Mouse (Mus musculus) layer of hippocampus, postnatal 36 days (tissue): ENCODE measurements around the gene Acap1. TPM values are rescaled to one million over a fixed set of nuclear protein-coding genes. Genes with fewer than 3 reads are reported as not detected.
A peak's percentile ranks its signal among the peaks of the same experiment; 100 is the strongest.
"Not testable (repeated sequence)": the region's sequence is repeated elsewhere in the genome, so short reads cannot be mapped to it uniquely, and the experiment has no call there.

Experiments
- DNase-seq, 2 experiments: peaks; one replicate each; pipeline ENCODE4 v3.0.0; 2022
- total RNA-seq, 2 experiments: library from RNA; stranded (reverse); gene quantifications; 2 replicates each; pipeline ENCODE4 v1.2.3; 2021

Gene Acap1
- total RNA-seq, 2 experiments from 2014 or later: not detected

GRCm38 (mm10) chr11:69921114-69922011 lies 26.0 kb upstream of the Acap1 start, which contains the start of gene Eif5a:
Eif5a (minus strand) TSS chr11:69921958.
- DNase-seq: peak; percentile 100

GRCm38 (mm10) chr11:69920266-69921031 lies 25.1 kb upstream of the Acap1 start:
- peak; percentile 23 to 40 for DNase-seq

- DNase-seq: peak; percentile 40 to 46
Observed at GRCm38 (mm10) chr11:69919661-69920265, 24.4 kb upstream of the Acap1 start.

GRCm38 (mm10) chr11:69919053-69919452 lies 23.7 kb upstream of the Acap1 start:
- DNase-seq: no peak

GRCm38 (mm10) chr11:69918118-69918517 lies 22.8 kb upstream of the Acap1 start:
- no peak for DNase-seq

- DNase-seq: no peak
Observed at GRCm38 (mm10) chr11:69917379-69917948, 22.1 kb upstream of the Acap1 start.

- DNase-seq: not testable (repeated sequence)
Observed at GRCm38 (mm10) chr11:69916652-69917378, 21.5 kb upstream of the Acap1 start.

GRCm38 (mm10) chr11:69915667-69916627 lies 20.6 kb upstream of the Acap1 start:
- no peak for DNase-seq

- no peak for DNase-seq
Observed at GRCm38 (mm10) chr11:69914917-69915430, 19.6 kb upstream of the Acap1 start.

- no peak for DNase-seq
Observed at GRCm38 (mm10) chr11:69914372-69914764, 19.0 kb upstream of the Acap1 start.

- peak; percentile 91 to 92 for DNase-seq
Observed at GRCm38 (mm10) chr11:69913554-69914371, 18.4 kb upstream of the Acap1 start, which contains the start of gene Gps2. Gps2 (plus strand) TSS chr11:69913888.

- no peak for DNase-seq
Observed at GRCm38 (mm10) chr11:69912716-69913530, 17.6 kb upstream of the Acap1 start.

GRCm38 (mm10) chr11:69911701-69912100 lies 16.4 kb upstream of the Acap1 start:
- DNase-seq: no peak

- DNase-seq: no peak
Observed at GRCm38 (mm10) chr11:69910781-69911560, 15.6 kb upstream of the Acap1 start.

GRCm38 (mm10) chr11:69910177-69910576 lies 14.8 kb upstream of the Acap1 start:
- no peak for DNase-seq

GRCm38 (mm10) chr11:69909174-69909573 lies 13.8 kb upstream of the Acap1 start:
- DNase-seq: no peak

- no peak for DNase-seq
Observed at GRCm38 (mm10) chr11:69908645-69909044, 13.3 kb upstream of the Acap1 start.

- no peak for DNase-seq
Observed at GRCm38 (mm10) chr11:69904311-69904710, 9.0 kb upstream of the Acap1 start.
